Mouse (Mus musculus) heart, adult 2 months (tissue): ENCODE data around the gene Zranb2.

Experiments used
- CTCF ChIP-seq: fragments of 200-600 bp; IDR thresholded peaks from 2 replicates; pipeline ENCODE4 v1.8.1; 2022; ENCODE audit warnings: antibody characterized with exemption, mild to moderate bottlenecking, moderate library complexity
- EP300 ChIP-seq: fragments of 200-500 bp; IDR thresholded peaks from 2 replicates; pipeline ENCODE4 v1.6.1; 2011; ENCODE audit warnings: low read depth, low read length, control low read depth; ENCODE audit not compliant: insufficient read depth
- POLR2A ChIP-seq: fragments of 200-500 bp; IDR thresholded peaks from 2 replicates; pipeline ENCODE4 v1.6.1; 2011; ENCODE audit warnings: mild to moderate bottlenecking, low read depth, low read length, control low read depth; ENCODE audit not compliant: insufficient read depth

DNA sequence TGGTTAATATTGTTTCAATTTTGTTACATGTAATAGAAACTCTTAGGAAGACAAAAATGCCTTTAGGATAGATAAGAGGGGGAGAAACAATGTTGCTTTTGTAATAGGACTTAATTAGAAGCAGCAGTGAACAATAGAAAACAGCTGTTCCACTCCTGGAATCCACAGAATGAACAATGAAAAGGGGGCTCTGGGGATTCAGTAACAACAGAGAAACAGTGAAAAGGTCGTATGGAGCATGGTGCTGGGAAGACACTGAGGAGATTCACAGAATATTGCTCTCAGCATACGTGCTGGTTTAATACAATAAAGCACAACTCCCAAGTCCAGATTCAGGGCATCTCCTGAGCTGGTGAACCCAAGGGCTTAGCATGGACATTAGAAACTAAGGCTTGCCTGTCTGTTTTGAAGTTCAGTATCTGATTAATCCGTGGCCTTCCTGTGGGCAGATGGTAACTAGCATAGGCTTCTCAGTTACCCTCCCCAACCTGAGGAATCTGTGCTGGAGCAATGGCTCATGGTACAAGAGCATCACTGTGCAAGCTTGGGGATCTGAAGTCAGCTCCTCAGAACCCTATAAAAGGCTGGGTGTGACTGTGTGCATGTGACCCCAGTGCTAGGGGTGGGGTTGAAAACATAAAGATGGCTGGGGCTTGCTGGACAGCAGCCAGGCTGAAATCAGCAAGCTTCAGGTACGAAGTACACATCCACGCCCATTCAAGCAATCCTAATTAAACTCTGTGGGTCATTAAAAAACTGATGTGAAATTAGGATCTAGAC, 48.9 kb downstream of the Zranb2 start:
- TF ChIP-seq CTCF (no peak), EP300 (no peak), POLR2A (no peak)
